Mouse (Mus musculus) frontal cortex, postnatal 36 days (tissue): ENCODE measurements at regions not wholly inside any gene's neighbourhood (a gene's known extent, or its start where the extent isn't known, plus 50 kb on each side); places are given as distances from the start of the nearest gene placed in this dataset.
A peak's percentile ranks its signal among the peaks of the same experiment; 100 is the strongest.
"Not testable (repeated sequence)": the region's sequence is repeated elsewhere in the genome, so short reads cannot be mapped to it uniquely, and the experiment has no call there.

ENCODE experiments used
- DNase-seq, 2 experiments: peaks; one replicate each; pipeline ENCODE4 v3.0.0; 2022; ENCODE audit warnings: low spot score in 2 of 2

DNA sequence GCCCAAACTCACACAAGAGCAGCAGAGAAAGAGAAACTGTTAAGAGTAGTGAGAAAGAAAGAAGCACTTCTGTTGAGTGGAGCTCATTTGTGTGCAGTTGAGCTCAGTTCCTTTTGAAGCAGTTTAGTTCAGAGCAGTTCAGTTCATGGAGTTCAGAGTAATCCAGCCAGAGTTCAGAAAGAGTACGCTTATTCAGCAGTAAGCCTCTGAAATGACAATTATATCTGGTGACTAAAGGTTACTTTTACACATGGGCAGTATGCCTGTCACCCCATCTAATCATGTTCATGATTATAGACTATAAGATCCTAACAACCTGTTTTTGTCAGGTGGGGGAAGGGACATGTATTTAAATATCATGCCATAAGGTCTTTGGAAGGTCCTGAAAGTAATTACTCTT lies 333.9 kb upstream of the Klf6 start:
- DNase-seq = no peak

DNA sequence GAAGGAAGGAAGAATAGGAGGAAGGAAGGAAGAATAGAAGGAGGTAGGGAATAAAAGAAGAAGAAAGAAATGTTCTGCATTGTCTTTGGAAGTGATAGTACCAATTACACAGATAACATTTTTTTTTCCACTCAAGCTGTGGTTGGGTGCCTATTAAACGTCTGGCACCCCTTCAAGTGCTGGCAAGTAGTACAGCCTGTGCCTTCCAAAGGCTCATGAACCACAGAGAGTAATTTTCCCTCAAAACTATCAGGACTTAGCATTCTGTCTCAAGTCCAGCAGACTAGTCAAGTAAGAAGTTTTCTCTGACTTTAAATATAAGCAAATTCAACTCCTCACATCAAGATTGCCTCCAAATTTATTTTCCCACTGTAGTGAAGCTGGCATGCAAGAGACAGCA lies 321.0 kb upstream of the Klf6 start:
- no peak for DNase-seq

DNA sequence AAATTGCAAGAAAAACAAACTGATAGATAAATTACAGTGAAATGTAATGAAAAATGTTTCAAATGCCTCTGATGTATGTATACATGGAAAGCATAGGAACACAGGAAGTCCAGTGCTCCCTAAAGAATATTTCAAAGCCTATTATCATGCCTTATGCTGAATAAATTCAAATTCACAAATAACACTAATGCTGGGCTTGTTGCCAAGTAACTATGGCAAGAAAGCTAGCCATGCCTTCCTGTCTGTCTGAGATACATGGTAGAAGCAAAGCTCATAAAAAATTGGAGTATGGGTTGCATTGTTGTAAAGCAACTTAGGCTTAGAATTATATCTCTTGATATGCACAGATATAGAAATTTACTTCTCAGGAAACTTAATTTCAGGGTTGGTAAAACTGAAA lies 315.8 kb upstream of the Klf6 start:
- no peak for DNase-seq

DNA sequence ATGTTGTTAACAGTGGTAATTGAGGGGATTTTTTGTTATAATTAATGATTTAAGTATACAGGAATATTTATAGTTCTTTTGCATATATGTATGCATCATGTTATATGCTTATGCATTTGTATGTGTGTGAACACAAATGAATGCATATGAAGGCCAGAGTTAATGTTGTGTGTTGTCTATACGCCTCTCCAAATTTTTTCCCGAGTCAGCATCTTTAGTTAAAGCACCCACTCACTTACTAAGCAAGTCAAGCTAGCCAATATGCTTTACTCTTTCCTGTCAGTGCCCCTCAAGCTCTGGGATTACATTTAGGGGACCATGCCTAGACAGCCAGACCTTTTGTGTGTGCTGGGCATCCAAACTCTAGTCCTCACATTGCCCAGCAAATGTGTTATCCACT lies 315.3 kb upstream of the Klf6 start:
- no peak for DNase-seq

DNA sequence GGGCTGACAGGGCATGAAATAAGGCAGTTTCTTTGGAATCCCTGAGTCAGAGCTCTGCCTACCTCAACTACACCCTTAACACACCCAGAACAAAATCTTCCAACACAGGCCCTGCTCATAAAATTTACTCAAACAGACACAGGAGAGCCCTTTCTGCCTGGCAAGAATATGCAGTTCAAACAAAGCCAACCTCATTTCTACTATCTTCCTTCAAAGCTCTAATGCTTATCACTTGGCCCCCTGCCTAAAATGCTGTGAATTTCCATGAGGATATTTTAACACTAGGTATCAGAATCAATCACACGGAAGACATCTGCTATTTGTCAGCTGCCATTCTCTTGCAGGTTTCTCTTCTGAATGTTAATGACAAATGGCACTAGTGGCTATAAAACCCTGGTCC lies 314.3 kb upstream of the Klf6 start:
- no peak for DNase-seq

DNA sequence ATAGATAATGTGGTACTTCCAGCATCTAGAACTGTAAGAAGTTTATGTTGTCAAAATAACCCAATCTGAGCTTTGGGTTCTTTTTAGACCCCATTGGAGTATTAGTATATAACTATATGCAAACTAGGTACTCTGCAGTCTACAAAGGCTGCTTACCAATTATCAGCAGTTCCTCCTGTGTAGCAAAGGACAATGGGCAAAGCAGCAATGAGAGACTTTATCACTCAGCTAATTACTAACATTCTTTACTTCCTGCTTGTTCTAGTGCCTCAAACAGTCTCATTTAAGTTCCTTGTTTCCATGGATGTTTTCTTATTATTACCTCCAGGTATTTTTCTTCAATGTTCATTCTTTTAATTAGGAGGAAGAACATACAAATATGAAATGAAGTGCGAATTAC lies 312.5 kb upstream of the Klf6 start:
- no peak for DNase-seq

DNA sequence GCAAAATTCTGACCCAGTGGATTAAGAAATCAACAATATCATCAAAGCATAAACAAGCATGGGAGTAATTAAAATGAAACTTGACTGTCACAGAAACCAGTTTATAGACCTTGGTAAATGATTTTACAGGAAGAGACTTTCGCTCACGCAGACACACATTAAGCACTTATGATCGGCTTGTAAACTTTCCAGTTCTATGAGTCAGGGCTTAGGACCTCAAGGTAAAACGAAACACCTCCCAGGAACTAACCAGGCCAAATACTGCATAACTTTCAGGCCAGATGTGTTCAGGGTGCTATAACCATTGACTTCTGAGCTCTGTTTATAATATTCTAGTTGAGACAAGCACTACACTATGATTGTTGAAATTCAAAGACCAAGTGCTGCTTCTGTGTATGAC lies 312.1 kb upstream of the Klf6 start:
- no peak for DNase-seq

DNA sequence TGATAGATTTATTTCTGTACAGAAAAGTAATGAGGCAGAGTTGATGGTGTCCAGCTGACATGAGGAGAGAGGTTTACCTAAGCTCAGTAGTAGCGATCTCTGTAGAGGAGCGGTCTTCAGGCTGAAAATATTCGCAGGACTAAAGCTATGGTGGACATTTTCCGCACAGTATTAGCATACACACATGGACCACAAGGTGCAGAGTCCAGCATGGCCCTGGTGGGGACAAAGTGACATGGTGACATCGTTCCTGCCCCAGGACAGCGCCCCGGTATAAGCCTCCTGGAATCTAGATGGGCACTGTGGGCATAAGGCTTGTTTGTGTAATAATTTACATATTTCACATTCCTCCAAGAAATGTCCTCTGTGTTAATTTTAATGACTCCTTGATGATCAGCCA lies 311.5 kb upstream of the Klf6 start:
- DNase-seq = no peak

DNA sequence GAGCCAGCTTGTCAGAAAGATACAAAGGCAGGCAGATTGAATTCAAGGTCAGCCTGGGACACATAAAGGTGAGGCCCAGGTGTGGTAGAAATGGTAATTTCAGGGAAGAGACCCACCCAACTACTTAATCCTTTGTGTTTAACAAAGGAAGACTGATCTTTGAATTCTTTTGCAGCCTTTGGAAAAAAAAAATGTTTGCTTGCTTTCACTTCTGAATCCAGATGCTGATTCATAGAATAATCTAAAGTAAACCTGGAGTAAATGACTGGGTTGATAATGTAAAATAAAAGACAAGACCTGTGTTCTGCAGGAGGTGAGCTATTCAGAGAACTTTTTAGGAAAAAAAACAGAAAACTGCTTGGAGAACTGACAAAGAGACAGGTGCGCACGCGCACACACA lies 310.9 kb upstream of the Klf6 start:
- no peak for DNase-seq

DNA sequence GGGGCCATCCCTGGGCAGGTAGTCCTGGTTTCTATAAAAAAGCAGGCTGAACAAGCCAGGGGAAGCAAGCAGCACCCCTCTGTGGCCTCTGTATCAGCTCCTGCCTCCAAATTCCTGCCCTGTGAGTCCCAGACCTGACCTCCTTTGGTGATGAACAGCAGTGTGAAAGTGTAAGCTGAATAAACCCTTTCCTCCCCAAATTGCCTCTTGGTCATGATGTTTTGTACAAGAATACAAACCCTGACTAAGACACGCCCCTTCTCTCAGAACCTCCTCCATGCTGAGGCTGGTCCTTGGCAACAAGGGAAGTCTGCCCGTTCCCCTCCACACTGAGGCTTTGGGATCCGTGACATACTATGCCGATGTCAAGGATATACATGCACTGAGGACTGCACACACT lies 310.2 kb upstream of the Klf6 start:
- no peak for DNase-seq

DNA sequence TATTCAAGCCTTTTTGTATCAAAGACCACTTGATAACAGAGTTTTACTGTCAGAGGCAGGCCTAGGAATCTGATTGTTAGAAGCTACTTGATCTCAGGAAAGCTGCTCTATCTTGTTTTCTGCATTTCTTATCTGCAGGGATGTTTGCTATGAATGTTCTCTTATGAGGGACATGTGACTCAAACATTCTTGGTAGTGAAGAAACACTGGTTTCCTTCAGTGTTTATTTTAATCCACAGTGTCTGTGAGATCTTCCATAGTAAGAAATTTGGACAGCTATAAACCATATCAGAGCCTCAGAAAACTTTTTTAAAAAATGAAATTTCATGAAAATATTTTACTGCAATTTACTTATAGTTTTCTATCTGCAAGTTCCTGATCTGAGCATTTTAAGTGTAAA lies 307.8 kb upstream of the Klf6 start:
- DNase-seq = no peak

DNA sequence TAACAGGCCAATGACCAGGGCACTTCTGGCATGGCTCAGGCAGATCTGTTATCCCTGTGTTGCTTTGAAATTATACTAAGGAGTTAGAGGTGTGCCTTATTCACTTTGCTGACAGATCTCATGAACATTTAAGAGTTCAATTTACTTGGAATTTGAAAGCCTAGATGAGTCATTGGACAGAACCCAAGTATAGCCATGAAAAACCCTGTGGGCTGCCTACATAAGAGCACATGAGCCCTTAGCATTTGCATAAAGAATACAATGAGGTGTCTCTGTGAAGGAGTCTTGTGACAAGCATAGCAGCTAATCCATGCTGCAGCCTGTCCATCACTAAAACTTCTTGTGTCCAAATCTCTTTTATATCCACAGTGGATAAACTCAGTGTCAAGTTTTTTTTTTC lies 303.2 kb upstream of the Klf6 start:
- no peak for DNase-seq

DNA sequence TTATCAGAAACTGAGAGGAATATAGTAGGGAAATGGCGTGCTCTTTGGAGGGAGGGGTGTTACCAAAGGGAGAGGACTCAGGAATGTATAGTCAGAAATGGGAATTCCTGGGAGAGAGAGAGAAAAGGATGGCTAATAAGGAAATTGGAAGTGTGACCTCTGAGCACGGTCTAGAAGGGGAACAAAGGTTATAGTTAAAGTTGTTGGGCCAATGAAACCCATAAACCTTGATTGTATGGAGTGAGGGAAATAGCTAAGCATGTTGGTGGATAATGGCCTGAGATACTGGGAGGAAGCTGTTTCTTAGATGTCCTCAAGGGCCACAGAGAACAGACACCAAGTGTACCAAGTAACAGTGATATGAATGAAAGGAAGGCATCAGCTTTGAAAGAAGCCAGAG lies 294.8 kb upstream of the Klf6 start:
- no peak for DNase-seq

DNA sequence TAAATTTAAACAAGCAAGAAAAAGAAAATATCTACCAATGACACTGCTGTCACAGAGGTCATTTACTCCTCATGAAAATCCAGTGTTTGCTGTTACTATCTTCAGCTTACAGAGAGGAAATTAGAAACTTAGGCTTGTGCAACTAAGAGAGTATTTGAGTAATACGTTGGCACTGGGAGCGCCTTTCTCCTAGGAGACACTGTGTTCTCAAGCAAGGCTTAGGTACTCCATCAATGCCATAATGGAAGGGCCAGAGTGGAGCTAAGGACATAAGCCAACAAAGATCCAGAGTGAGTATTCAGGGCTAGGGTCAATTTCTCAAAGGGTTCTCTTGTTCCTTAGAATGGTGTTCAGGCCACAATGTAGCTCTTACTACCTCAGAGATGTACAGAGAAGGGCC lies 294.4 kb upstream of the Klf6 start:
- no peak for DNase-seq

DNA sequence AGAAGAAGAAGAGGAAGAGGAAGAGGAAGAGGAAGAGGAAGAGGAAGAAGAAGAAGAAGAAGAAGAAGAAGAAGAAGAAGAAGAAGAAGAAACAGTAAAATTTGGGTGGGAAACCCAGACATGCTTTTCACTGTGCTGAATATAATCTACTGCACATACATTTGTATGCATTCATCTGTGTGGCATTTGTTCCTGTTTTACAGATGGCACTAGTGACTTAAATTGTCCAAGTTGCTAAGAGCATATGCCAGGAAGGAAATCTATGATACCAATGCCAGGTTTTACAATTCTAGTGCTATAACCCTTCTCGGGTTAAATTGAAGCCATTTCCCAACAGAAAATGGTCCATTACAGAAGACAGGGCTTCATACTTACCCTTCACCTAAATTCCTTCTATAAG lies 291.7 kb upstream of the Klf6 start:
- DNase-seq = peak in 1 of 2 experiments; percentile 11

DNA sequence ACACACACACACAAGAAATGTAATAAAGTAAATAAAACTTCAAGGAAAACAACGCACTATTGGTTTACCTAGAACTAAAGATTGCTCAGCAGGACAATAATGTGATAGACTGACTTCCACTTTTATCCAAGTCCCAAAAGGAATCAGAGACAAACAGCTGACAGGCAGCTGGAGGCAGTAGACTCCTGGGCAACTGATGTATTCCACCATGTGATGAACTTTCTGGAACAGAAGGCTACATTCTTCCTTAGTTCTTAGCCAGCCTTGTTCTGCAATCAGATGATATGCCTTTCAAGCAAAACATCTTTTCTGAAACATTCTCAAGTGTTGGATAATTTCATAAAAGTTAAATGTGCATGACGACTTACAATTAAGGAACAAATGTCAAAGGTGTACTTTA lies 290.9 kb upstream of the Klf6 start:
- DNase-seq = no peak

DNA sequence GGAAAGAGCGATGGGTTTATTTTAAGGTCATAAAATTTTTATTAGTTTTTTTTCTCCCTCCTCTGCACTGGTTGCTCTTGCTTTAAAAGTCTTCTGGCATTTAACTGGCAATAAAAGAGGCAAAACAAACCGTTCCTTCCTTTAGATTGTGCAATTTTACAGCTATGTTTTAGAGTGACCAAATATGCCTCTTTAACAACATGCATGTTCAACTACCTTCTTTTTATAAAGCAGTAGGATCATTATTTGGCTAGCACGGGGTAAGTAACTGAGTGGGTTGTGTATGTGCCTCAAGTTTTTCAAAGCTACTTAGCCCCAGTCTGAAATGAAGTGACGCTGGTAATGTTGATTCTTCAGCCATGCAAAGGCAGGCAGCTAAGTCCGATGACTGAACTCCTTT lies 284.7 kb upstream of the Klf6 start:
- DNase-seq = no peak

DNA sequence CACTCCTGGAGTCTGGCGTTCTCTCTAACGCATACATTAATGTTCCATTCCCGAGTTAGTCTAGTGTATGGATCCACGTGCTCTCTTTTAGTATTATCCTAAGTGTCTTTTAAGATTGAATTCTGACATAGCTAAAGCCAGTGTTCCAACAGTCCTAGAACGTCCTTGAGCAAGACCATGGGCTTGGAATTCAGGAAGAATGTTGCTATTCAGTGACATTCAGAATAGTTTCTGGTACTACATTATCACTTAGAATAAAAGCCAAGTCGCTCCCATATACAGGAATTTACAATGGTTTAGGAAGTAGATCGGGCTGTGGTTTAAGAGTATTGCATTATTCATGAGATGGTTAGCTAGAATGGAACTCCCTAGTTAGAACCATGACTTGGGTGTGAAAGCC lies 277.6 kb upstream of the Klf6 start:
- not testable (repeated sequence) for DNase-seq

DNA sequence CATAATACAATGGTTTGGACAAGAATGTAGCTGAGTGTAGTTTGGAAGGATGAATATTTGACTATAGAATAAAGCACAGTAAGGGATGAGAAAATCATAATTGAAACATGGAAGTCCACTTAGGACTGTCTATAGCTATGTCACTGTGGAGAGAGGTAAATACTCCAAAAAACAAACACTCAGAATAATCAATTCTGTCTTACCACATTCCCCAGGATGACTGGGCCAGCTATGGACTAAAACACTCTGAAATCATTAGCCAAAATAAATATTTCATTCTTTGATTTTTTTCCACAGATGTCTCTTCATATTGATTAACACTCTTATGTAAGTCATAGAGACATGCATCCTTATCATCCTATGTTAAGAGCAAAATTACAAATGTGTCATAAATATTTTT lies 274.1 kb upstream of the Klf6 start:
- no peak for DNase-seq

DNA sequence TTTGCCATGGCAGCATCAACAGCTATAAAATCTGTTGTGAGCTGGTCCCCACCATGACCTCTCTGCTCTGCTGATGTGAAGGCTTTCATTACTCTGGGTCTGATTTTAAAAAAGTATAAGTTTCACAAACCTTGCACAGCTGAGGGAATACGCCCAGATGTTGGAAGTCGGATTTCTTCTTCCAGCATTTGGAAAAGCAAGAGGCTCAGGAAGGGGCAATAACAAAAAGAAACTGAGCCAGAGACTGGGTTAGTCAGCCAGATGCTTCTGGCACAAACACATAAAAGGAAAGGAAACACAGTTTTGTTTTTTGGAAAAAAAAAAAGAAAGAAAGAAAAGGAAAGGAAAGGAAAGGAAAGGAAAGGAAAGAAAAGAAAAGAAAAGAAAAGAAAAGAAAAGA lies 270.0 kb upstream of the Klf6 start:
- DNase-seq = no peak

DNA sequence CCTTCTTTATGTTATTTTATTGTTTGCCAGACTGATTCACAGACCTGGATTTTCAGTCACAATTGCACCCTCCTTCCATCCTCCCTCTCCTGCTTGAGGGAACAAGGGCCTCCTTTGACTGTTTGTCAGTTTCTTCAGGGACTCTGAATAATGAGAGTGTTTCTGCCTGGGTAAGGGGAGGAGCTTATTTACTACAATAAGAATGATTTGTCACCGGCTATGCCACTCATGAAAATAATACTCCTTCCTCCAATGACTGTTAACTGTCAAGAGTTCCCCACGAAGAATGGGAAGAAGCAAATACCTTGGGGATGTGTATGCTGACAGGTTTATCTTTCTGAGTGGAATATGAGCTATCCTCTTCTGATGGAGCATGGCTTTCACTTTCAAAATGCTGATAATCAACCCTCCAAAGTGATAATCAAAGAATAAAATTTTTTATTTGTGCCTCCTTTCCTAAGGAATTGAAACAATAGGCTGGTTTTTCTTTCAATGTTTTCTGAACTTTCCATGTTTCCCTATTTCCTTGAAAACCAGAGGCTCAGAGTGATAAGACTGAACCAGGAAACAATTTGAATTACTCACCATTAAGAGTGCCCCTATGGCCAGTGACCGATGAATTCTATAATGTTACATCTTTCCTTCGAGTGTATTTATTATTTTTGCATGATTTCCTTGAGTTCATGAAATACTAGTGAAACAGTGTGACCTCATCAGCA lies 269.3 kb upstream of the Klf6 start:
- no peak for DNase-seq

DNA sequence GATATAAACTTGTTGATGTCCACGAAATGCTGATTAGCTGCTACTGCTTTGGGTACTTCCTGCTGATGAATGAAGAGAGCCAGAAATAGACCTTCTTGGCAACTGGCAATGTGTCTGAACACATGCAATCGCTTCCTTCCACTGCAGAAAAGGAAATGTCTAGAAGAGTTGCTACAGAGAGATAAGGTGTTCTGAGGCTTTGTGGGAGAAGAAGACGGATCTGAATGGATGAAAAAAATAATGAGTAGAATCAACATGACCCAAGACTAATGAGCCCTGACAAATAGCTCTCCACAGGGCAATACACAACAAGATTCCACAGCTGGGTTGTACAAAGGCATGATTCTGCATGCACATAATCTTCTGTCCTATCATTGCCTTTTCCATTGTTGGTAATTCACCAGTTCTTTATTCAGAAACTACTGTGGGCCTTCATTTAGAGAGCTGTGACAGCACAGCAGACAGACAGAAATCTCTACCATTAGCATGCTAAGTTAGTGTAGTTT lies 268.7 kb upstream of the Klf6 start:
- no peak for DNase-seq

DNA sequence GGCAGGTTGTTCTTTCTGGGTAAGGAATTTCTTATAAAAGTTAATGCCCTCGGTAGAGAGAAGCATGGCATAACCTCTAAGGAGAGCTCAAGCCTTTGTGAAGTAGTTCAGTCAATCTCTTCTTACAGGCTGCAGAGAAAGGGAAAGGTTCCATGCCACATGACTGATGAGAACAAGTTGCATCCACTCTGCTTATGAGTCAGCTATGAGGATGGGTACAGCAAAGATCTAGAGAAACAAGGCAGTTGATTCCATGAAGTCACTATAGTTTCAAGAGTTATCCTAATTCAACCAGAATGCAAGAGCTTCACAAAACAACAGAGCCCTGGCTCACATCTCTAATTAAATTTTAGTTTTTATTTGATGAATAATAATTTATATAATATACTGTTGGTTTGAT lies 259.6 kb upstream of the Klf6 start:
- no peak for DNase-seq

DNA sequence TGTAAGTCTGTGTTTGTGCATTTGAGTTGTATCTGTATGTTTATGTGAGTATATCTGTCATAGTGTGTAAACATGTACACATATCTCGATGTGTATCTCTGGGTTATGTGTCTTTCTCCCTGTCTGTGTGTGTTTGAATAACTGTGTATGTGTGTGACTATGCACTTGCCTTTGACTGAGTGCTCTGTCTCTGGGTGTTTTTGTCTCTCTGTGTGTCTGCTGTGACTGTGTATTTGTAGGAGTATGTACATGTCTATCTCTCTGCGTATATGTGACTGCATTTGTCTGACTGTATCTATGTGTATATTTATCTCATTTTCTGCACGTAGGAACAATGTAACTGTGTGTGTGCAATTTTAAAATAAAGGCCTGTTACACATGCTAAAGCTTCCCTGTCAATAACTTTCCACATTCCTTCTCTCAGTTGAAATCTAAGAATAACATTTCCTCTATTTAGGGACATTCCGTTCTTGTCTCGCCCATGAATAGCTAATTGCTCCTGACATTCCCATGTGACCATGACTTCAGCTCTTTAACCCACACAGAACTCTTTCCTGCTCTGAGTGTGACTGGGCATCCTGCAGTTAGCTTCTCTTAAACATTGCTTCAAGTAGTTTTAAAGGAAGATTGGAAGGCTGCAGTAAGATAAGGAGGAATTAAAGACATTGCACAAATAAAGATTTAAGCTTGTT lies 257.2 kb upstream of the Klf6 start:
- peak in 1 of 2 experiments; percentile 29 for DNase-seq
